Mouse (Mus musculus) bone marrow, adult 2 months (tissue): ENCODE results near the gene Cdk8. TPM values are rescaled to one million over a fixed set of nuclear protein-coding genes. Genes with fewer than 3 reads are reported as not detected.
"Not testable (repeated sequence)": the region's sequence is repeated elsewhere in the genome, so short reads cannot be mapped to it uniquely, and the experiment has no call there.

Source experiments
- H3K27ac ChIP-seq: fragments of 200-500 bp; 2 replicates; pipeline ENCODE4 v1.5.1; 2012; ENCODE audit warnings: low read depth, mild to moderate bottlenecking, control low read depth, inconsistent platforms, low read length; ENCODE audit not compliant: control insufficient read depth, poor library complexity, insufficient read depth
- H3K4me1 ChIP-seq: fragments of 200-500 bp; 2 replicates; pipeline ENCODE4 v1.6.1; 2011; ENCODE audit warnings: low read length; ENCODE audit not compliant: control insufficient read depth, insufficient read depth
- H3K4me3 ChIP-seq: fragments of 200-500 bp; replicated peaks from 2 replicates; pipeline ENCODE3; 2011; ENCODE audit warnings: mild to moderate bottlenecking, low read depth, low read length, control low read depth; ENCODE audit not compliant: control insufficient read depth
- CTCF ChIP-seq: fragments of 200-500 bp; IDR thresholded peaks from 2 replicates; pipeline ENCODE4 v1.5.1; 2011; ENCODE audit warnings: low read length, control low read depth; ENCODE audit not compliant: control insufficient read depth, insufficient read depth
- POLR2A ChIP-seq: fragments of 200-500 bp; IDR thresholded peaks from 2 replicates; pipeline ENCODE4 v1.6.1; 2011; ENCODE audit warnings: low read depth, mild to moderate bottlenecking, control low read depth, low read length, borderline replicate concordance; ENCODE audit not compliant: control insufficient read depth
- WGBS: fragments of 180-500 bp; shearing (Covaris S2); methylation state at CpG from one replicate; pipeline ENCODE4 v1.1.7; 2018; 5-methylcytosine and 5-hydroxymethylcytosine counted together
- polyA plus RNA-seq: library from polyadenylated mRNA; stranded (reverse); fragments of >200 nt; gene quantifications from 2 replicates; pipeline ENCODE4 v1.2.4, GENCODE M21; 2011; ENCODE audit warnings: low replicate concordance; ENCODE audit not compliant: missing spikeins, insufficient read depth, insufficient read length

Gene Cdk8
- polyA plus RNA-seq = 17.0 and 28.8 TPM in 2 replicates

DNA sequence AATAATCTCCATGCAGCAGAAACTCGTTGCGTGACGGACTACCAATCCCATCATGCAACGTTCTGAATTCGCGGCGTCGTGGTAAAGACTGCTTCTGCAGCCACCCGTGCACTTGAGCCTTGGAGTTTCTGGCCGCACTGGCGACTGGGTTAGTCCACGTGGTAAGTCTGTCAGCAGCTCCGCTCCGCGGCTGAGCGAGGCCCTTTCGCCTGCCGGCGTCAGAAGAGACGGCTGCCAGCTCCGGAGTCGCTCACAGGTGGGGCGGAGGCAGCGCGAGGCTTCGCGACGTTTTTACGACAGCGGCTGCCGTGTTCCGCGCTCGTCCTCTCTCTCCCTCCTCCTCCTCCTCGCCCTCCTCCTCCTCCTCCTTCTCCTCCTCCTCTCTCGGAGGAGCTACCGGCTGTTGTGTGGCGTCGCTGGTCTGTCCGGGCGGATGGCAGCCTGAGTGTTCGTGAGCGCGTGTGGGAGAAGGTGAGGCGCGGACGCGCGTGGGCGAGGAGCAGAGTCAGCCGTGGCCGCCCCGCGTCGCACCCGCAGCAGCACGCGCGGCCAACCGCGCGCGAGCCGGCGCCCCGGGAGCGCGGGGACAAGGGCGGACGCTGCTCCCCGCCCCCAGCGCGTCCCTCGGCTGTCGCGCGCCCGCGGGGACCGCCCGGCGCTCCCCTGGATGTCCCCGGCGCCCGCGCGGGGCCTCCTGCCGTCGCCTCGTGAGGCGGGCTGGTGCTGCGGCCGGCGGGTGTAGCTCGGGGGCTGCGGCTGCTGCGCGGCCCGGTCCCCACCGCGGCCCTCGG, at the start of gene Cdk8:
TSS of gene Cdk8 (plus strand) at position 367 of the 791 bp plus-strand sequence.
- peak within 1 kb of the TSS; percentile 84 for H3K4me3 ChIP-seq

DNA sequence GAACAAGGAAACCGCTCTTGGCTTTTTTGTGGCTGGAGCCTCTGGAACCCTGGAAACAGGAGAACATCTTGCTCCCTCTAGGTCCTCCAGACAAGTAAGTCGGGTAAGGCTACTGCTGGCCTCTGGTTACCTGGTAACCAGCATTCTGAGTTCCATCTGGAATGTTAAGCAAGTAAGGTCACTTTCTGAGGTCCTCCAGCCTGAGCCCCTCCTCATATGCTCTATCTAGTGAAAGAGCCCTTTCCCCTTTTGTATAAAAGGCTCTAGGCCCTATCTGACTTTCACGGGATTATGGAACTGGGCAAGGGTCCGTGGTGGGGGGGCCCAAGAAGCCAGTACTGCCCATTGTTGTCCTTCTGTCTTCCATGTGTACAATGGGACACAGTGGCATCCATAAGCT, 45.8 kb upstream of the Cdk8 start, which contains the start of gene 1700001J03Rik:
TSS of gene 1700001J03Rik (minus strand) at position 101 of the 400 bp plus-strand sequence.
- H3K27ac ChIP-seq, H3K4me3 ChIP-seq, H3K4me1 ChIP-seq: not testable (repeated sequence)
- WGBS = 79% methylated on average over 4 of the region's 4 CpGs

More for the DNA sequence above, at the start of gene Cdk8:
- WGBS = under 1% methylated on average over 100 of the region's 102 CpGs
- Histone ChIP-seq H3K4me1 (no peaks in the 10 kb centered on the region; the same call in 1 of the 2 replicates), H3K27ac (peak within 1 kb of the TSS; percentile 87)
- peak; percentile 80; the same call in 1 of the 2 replicates for TF ChIP-seq POLR2A
- TF ChIP-seq CTCF = no peak

DNA sequence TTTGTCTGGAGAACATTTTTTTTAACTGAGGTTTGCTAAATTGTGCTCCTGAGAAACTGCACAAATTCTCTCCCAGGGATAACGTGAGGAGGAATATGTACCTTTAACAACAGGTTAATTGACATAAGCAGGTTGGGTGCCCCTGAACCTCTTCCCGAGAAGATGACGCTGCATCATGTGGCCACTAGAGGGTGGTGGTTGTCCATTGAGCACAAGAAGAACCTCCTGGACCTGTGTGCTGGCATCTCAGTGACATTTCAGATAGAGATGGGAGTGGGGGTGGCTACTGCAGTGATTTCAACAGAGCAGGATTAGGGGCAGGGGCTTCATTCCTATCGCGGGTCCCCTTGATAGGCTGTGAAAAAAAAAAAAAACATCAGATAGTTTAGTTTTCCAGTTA, 43.6 kb upstream of the Cdk8 start:
- WGBS = 18% methylated on average over 5 of the region's 5 CpGs
- peak; percentile 75 for TF ChIP-seq CTCF

DNA sequence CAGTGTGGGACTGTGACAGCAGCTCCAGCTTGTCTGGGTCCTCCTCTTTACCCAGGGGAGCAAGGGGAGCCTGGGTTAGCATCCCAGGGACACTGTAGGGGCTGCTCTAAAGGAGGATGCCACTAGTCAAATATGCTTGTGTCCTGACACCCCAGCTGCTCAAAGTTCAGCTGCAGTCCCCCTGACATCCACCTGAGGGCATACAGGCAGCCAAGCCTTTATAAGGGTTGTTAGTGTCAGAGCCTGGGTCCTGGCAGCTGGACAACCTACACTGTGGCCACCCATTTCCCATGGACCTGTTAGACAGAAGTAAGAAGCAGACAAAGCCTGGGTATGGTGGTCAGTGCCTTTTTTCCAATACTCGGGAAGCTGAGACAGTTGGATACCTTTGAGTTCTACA, 42.9 kb upstream of the Cdk8 start:
- H3K27ac ChIP-seq = no peak overlapping the region
- no peak overlapping the region for H3K4me3 ChIP-seq
- WGBS = 79% methylated on average over 1 of the region's 1 CpGs
- TF ChIP-seq POLR2A = no peak
- TF ChIP-seq CTCF = no peak
- no peaks in the 10 kb centered on the region for H3K4me1 ChIP-seq

More for the DNA sequence above, 43.6 kb upstream of the Cdk8 start:
- H3K27ac ChIP-seq, H3K4me1 ChIP-seq, H3K4me3 ChIP-seq: not testable (repeated sequence)

- 85% methylated on average over 7 of the region's 7 CpGs for WGBS
- Histone ChIP-seq H3K27ac (no peak overlapping the region), H3K4me1 (no peaks in the 10 kb centered on the region), H3K4me3 (no peak overlapping the region)
- TF ChIP-seq POLR2A (no peak), CTCF (no peak)
These were observed 42.3 kb upstream of the Cdk8 start for GRCm38 (mm10) chr5:146188712-146189111.

GRCm38 (mm10) chr5:146190093-146190492, 40.9 kb upstream of the Cdk8 start:
- 48% methylated on average over 4 of the region's 4 CpGs for WGBS
- Histone ChIP-seq H3K4me3 (no peak overlapping the region), H3K27ac (no peak overlapping the region), H3K4me1 (no peaks in the 10 kb centered on the region)
- TF ChIP-seq POLR2A = no peak
- no peak for TF ChIP-seq CTCF

- TF ChIP-seq CTCF (no peak), POLR2A (no peak)
- Histone ChIP-seq H3K4me3 (no peak overlapping the region), H3K4me1 (no peaks in the 10 kb centered on the region), H3K27ac (no peak overlapping the region)
- 60% methylated on average over 3 of the region's 3 CpGs for whole genome bisulfite sequencing
These were observed 40.3 kb upstream of the Cdk8 start for GRCm38 (mm10) chr5:146190501-146191269.

DNA sequence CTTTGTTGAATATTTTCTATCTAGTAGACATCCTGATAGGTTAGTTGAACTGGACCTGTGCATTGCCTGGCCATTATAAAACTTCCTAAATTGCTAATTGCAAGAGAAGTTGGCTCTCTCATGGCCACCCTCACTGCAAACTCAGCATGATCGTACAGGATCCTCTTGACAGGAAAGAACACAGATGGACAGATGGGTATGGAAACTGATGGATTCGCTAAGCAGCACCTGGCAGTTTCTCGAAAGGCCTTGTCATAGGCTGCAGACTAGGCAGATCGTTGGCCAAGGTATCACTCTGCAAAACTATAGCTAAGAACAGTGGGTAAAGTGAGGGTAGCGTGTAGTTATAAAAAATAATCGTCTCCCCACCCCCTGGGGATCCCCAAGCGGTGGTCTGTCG, 37.7 kb upstream of the Cdk8 start:
- 79% methylated on average over 8 of the region's 8 CpGs for WGBS
- no peaks in the 10 kb centered on the region for H3K4me1 ChIP-seq
- H3K4me3 ChIP-seq = no peak overlapping the region
- no peak for TF ChIP-seq POLR2A
- no peak for TF ChIP-seq CTCF
- no peak overlapping the region for H3K27ac ChIP-seq
